Mouse (Mus musculus): ENCODE measurements at regions not wholly inside any gene's neighbourhood (a gene's known extent, or its start where the extent isn't known, plus 50 kb on each side); places are given as distances from the start of the nearest gene placed in this dataset.

GRCm38 (mm10) chr19:32943594-32944230 is 186.4 kb downstream of the Pten start:
- TF ChIP-seq CTCF (conservative IDR thresholded peaks at IDR 0.05; ENCODE audit: insufficient read depth, insufficient read length, low read depth, low read length) (no peak), POLR2A (IDR thresholded peaks at IDR 0.05; ENCODE audit: low read depth, low read length) (no peak)
